Mouse (Mus musculus): ENCODE results near the gene Ms4a12. TPM values are rescaled to one million over a fixed set of nuclear protein-coding genes. Genes with fewer than 3 reads are reported as not detected.

Ms4a12 gene
- polyA plus RNA-seq, 1 experiment from 2014 or later, result 0.16 TPM

- no peak for DNase-seq (ENCODE audit: low spot score)
- no peak for ATAC-seq (replicated peaks; ENCODE audit: low FRiP score, low TSS enrichment, low read depth)
These were observed 54.8 kb downstream of the Ms4a12 start for GRCm38 (mm10) chr19:11177464-11177863.

GRCm38 (mm10) chr19:11165172-11165571 is 67.1 kb downstream of the Ms4a12 start, which contains the start of gene 1700025F22Rik:
TSS of gene 1700025F22Rik (minus strand) at chr19:11165320.
- no peak within 1 kb of the TSS for H3K4me2 ChIP-seq (ENCODE audit: low read length)
- no peaks in the 10 kb centered on the region for H3K9me3 ChIP-seq (ENCODE audit: control insufficient read depth, low read length)
- H3K36me3 ChIP-seq (ENCODE audit: control insufficient read depth, insufficient read depth, low read length), result no peaks in the 10 kb centered on the region
- DNase-seq (ENCODE audit: low spot score) (no peak), ATAC-seq (replicated peaks; ENCODE audit: low FRiP score, low TSS enrichment, low read depth) (no peak)
- no peaks in the 10 kb centered on the region for H3K27me3 ChIP-seq (replicated peaks; ENCODE audit: control insufficient read depth, insufficient read depth, low read length)
- H3K4me3 ChIP-seq (ENCODE audit: low read depth, low read length), result no peak within 1 kb of the TSS
- H3K9ac ChIP-seq (ENCODE audit: low read length), result no peak within 1 kb of the TSS
- no peak within 1 kb of the TSS for H3K27ac ChIP-seq (ENCODE audit: low read depth)
- 35% methylated on average over 10 of the region's 10 CpGs for WGBS
- no peaks in the 10 kb centered on the region for H3K4me1 ChIP-seq (replicated peaks; ENCODE audit: control insufficient read depth, insufficient read depth, low read length)

More at GRCm38 (mm10) chr19:11177464-11177863, 54.8 kb downstream of the Ms4a12 start:
- Histone ChIP-seq H3K9me3 (ENCODE audit: control insufficient read depth, low read length) (no peaks in the 10 kb centered on the region), H3K27me3 (replicated peaks; ENCODE audit: control insufficient read depth, insufficient read depth, low read length) (no peaks in the 10 kb centered on the region), H3K4me2 (ENCODE audit: low read length) (no peak overlapping the region), H3K4me3 (ENCODE audit: low read depth, low read length) (no peak overlapping the region), H3K36me3 (ENCODE audit: control insufficient read depth, insufficient read depth, low read length) (no peaks in the 10 kb centered on the region), H3K27ac (ENCODE audit: low read depth) (no peak overlapping the region), H3K9ac (ENCODE audit: low read length) (no peak overlapping the region), H3K4me1 (replicated peaks; ENCODE audit: control insufficient read depth, insufficient read depth, low read length) (no peaks in the 10 kb centered on the region)
- WGBS, result 64% methylated on average over 2 of the region's 2 CpGs

Other genes starting within 250 kb of the Ms4a12 start
- 0.24 and 0.34 TPM in 2 replicates for gene Ms4a15, start 239.2 kb downstream of the Ms4a12 start, polyA plus RNA-seq (2014; fragmentation: Nextera tagmentation; extraction: Ambion mirVana)
- gene Ms4a18, start 214.4 kb downstream of the Ms4a12 start, polyA plus RNA-seq (2014; fragmentation: Nextera tagmentation; extraction: Ambion mirVana), result 15.4 and 20.8 TPM in 2 replicates
- gene Ms4a8a, start 151.3 kb downstream of the Ms4a12 start, polyA plus RNA-seq (2014; fragmentation: Nextera tagmentation; extraction: Ambion mirVana), result 4.6 and 8.3 TPM in 2 replicates
- gene 1700017D01Rik, start 101.6 kb downstream of the Ms4a12 start, polyA plus RNA-seq (2014; fragmentation: Nextera tagmentation; extraction: Ambion mirVana), result not detected in 2 replicates
- gene 1700025F22Rik, start 67.1 kb downstream of the Ms4a12 start, polyA plus RNA-seq (2014; fragmentation: Nextera tagmentation; extraction: Ambion mirVana), result not detected in 2 replicates
- gene Ms4a13, start 35.7 kb downstream of the Ms4a12 start, polyA plus RNA-seq (2014; fragmentation: Nextera tagmentation; extraction: Ambion mirVana), result not detected in 2 replicates
- gene Ms4a1, start 33.8 kb upstream of the Ms4a12 start, polyA plus RNA-seq (2014; fragmentation: Nextera tagmentation; extraction: Ambion mirVana), result not detected in 2 replicates
- gene Ms4a5, start 51.4 kb upstream of the Ms4a12 start, polyA plus RNA-seq (2014; fragmentation: Nextera tagmentation; extraction: Ambion mirVana), result not detected in 2 replicates
- gene Ms4a14, start 82.0 kb upstream of the Ms4a12 start, polyA plus RNA-seq (2014; fragmentation: Nextera tagmentation; extraction: Ambion mirVana), result 0.09 and 0.16 TPM in 2 replicates
- gene Ms4a7, start 103.7 kb upstream of the Ms4a12 start, polyA plus RNA-seq (2014; fragmentation: Nextera tagmentation; extraction: Ambion mirVana), result 2.6 and 3.5 TPM in 2 replicates
- gene Ms4a4a, start 143.1 kb upstream of the Ms4a12 start, polyA plus RNA-seq (2014; fragmentation: Nextera tagmentation; extraction: Ambion mirVana), result 3.5 and 3.7 TPM in 2 replicates
- 1.3 and 1.8 TPM in 2 replicates for gene Ms4a4c, start 172.3 kb upstream of the Ms4a12 start, polyA plus RNA-seq (2014; fragmentation: Nextera tagmentation; extraction: Ambion mirVana)
- gene Ms4a4b, start 211.1 kb upstream of the Ms4a12 start, polyA plus RNA-seq (2014; fragmentation: Nextera tagmentation; extraction: Ambion mirVana), result 0.08 TPM in 2 replicates
- gene Ms4a6c, start 236.9 kb upstream of the Ms4a12 start, polyA plus RNA-seq (2014; fragmentation: Nextera tagmentation; extraction: Ambion mirVana), result 9.1 and 10.7 TPM in 2 replicates